Mouse (Mus musculus) brown adipose tissue, adult 24 weeks (tissue): ENCODE measurements at regions not wholly inside any gene's neighbourhood (a gene's known extent, or its start where the extent isn't known, plus 50 kb on each side); places are given as distances from the start of the nearest gene placed in this dataset.

ENCODE experiments used
- H3K27ac ChIP-seq: fragments of 200-500 bp; replicated peaks from 2 replicates; pipeline ENCODE4 v1.5.1; 2012; ENCODE audit warnings: low read depth, mild to moderate bottlenecking, low read length
- H3K4me1 ChIP-seq: fragments of 200-500 bp; 2 replicates; pipeline ENCODE4 v1.6.1; 2012; ENCODE audit warnings: low read length, mixed read lengths; ENCODE audit not compliant: control insufficient read depth, insufficient read depth, insufficient read length
- H3K4me3 ChIP-seq: fragments of 200-500 bp; 2 replicates; pipeline ENCODE4 v1.5.1; 2012; ENCODE audit warnings: low read depth, mild to moderate bottlenecking, low read length, moderate library complexity; ENCODE audit not compliant: insufficient read depth

- Histone ChIP-seq H3K4me3 (no peak overlapping the region), H3K27ac (peak overlapping the region; percentile 85), H3K4me1 (peaks cover 15% of the 10 kb centered on the region)
Observed at GRCm38 (mm10) chr3:52767276-52767675, 249.8 kb downstream of the Cog6 start.

GRCm38 (mm10) chr3:52766841-52767240 lies 250.2 kb downstream of the Cog6 start:
- Histone ChIP-seq H3K4me1 (peaks cover 15% of the 10 kb centered on the region), H3K27ac (peak overlapping the region; percentile 85), H3K4me3 (no peak overlapping the region)

GRCm38 (mm10) chr3:52764166-52764565 lies 252.9 kb downstream of the Cog6 start:
- Histone ChIP-seq H3K27ac (peak overlapping the region; percentile 44; the same call in 1 of the 2 replicates), H3K4me1 (peaks cover 15% of the 10 kb centered on the region)

GRCm38 (mm10) chr3:52763660-52764059 lies 253.4 kb downstream of the Cog6 start:
- Histone ChIP-seq H3K4me3 (no peak overlapping the region), H3K4me1 (peaks cover 15% of the 10 kb centered on the region), H3K27ac (peak overlapping the region; percentile 44; the same call in 1 of the 2 replicates)

More at GRCm38 (mm10) chr3:52764166-52764565, 252.9 kb downstream of the Cog6 start:
- no peak overlapping the region for H3K4me3 ChIP-seq

GRCm38 (mm10) chr3:52762549-52762948 lies 254.5 kb downstream of the Cog6 start:
- Histone ChIP-seq H3K27ac (no peak overlapping the region), H3K4me3 (no peak overlapping the region), H3K4me1 (peaks cover 15% of the 10 kb centered on the region)

GRCm38 (mm10) chr3:52759846-52760245 lies 257.2 kb downstream of the Cog6 start:
- no peak overlapping the region for H3K27ac ChIP-seq
- peaks cover 7% of the 10 kb centered on the region for H3K4me1 ChIP-seq
- no peak overlapping the region for H3K4me3 ChIP-seq

GRCm38 (mm10) chr3:52758561-52758960 lies 258.5 kb downstream of the Cog6 start:
- Histone ChIP-seq H3K27ac (no peak overlapping the region), H3K4me1 (peaks cover 7% of the 10 kb centered on the region)

GRCm38 (mm10) chr3:52756816-52757215 lies 260.2 kb downstream of the Cog6 start:
- H3K4me1 ChIP-seq: peaks cover 7% of the 10 kb centered on the region
- H3K27ac ChIP-seq: no peak overlapping the region
- no peak overlapping the region for H3K4me3 ChIP-seq

More at GRCm38 (mm10) chr3:52758561-52758960, 258.5 kb downstream of the Cog6 start:
- H3K4me3 ChIP-seq: no peak overlapping the region

GRCm38 (mm10) chr3:52756006-52756405 lies 261.0 kb downstream of the Cog6 start:
- Histone ChIP-seq H3K27ac (no peak overlapping the region), H3K4me1 (peaks cover 7% of the 10 kb centered on the region), H3K4me3 (no peak overlapping the region)

GRCm38 (mm10) chr3:52754978-52755377 lies 262.1 kb downstream of the Cog6 start:
- H3K4me3 ChIP-seq: no peak overlapping the region
- H3K27ac ChIP-seq: no peak overlapping the region
- peaks cover 7% of the 10 kb centered on the region for H3K4me1 ChIP-seq

- Histone ChIP-seq H3K4me1 (peaks cover 7% of the 10 kb centered on the region), H3K27ac (peak overlapping the region; percentile 43)
Observed at GRCm38 (mm10) chr3:52754401-52754800, 262.6 kb downstream of the Cog6 start.

GRCm38 (mm10) chr3:52746917-52747316 lies 270.1 kb downstream of the Cog6 start:
- no peak overlapping the region for H3K27ac ChIP-seq
- peaks cover 17% of the 10 kb centered on the region for H3K4me1 ChIP-seq
- no peak overlapping the region for H3K4me3 ChIP-seq

More at GRCm38 (mm10) chr3:52754401-52754800, 262.6 kb downstream of the Cog6 start:
- no peak overlapping the region for H3K4me3 ChIP-seq

GRCm38 (mm10) chr3:52744334-52744733 lies 272.7 kb downstream of the Cog6 start:
- Histone ChIP-seq H3K4me1 (peaks cover 17% of the 10 kb centered on the region), H3K27ac (no peak overlapping the region), H3K4me3 (no peak overlapping the region)

GRCm38 (mm10) chr3:52740466-52741026 lies 276.5 kb downstream of the Cog6 start:
- H3K27ac ChIP-seq: no peak overlapping the region
- H3K4me3 ChIP-seq: no peak overlapping the region
- H3K4me1 ChIP-seq: peaks cover 17% of the 10 kb centered on the region

GRCm38 (mm10) chr3:52739526-52739925 lies 277.5 kb downstream of the Cog6 start:
- Histone ChIP-seq H3K27ac (no peak overlapping the region), H3K4me1 (peaks cover 13% of the 10 kb centered on the region), H3K4me3 (no peak overlapping the region)

- peaks cover 8% of the 10 kb centered on the region for H3K4me1 ChIP-seq
- no peak overlapping the region for H3K4me3 ChIP-seq
- no peak overlapping the region for H3K27ac ChIP-seq
Observed at GRCm38 (mm10) chr3:52738386-52738785, 278.7 kb downstream of the Cog6 start.
